Mouse (Mus musculus) inflammation-experienced regulatory T-cells (primary cell): Measurements from ENCODE around the gene Nckap5l. TPM values are rescaled to one million over a fixed set of nuclear protein-coding genes. Genes with fewer than 3 reads are reported as not detected.

Source experiments
- polyA plus RNA-seq, 2 experiments: library from polyadenylated mRNA; unstranded; fragments of 100-300 nt; shearing (Covaris generic); gene quantifications; one replicate each; pipeline ENCODE4 v1.2.1; 2017

The Nckap5l gene
- polyA plus RNA-seq, result 10 to 100 TPM in 1 of 2 experiments, 1 to 10 TPM in 1; 8.5 to 10.4 TPM

DNA sequence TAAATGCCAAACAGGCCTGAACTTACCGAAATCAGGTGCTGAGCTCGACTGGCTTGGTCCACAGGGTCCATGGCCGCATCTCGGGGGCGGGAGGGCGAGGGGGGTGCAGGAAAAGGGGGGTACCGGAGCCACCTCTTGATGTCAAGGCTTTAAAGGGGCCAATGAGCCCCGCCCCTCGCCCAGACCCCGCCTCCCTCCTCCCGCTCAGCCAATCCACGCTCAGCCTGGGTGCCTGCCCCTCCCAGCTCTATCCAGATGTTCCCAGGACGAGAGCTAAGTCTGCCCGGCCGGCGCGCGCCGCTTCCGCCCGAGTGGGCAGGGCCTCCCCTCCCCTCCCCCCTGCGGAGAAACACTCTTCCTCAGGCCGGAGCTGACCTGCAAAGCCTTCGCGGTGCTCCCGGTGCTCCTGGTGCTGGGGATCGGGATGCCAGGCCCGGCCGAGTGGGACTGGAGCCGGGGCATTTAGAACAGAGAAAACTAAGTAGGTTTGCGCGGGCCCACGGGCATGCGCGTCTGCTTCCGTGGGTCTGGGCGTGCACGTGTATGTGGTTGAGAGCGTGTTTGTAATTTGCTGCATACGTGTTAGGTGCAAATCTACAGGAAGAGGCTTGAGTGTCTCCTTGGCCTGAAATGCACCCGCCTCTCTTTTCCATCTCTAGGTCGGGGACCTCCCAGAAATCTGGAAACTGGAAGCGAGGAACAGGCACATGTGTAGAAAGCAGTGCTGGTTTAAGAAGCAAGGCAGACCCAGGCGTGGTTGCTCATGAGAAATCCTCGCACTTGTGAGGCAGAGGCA, at the start of gene Nckap5l:
TSS of gene Nckap5l (minus strand) at position 143 of the 796 bp plus-strand sequence.

DNA sequence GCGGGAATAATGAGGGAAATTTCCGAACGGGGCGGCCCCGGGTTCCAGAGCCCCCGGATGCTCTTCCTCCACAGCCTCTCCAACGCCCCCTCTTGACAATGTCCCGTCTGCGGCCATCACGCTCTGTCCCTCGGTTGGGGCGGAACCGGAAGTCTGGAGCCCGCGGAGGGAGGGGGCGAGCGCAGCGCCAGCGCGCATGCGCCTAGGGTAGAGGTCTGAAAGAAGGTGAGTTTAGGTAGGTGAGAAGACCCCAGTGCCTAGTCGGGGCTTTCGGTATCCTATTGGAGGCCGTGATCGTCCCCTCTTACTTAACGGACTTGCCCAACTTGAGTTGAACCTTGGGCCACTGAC, 17.0 kb upstream of the Nckap5l start, which contains the start of gene Bcdin3d:
TSS of gene Bcdin3d (minus strand) at position 155 of the 351 bp plus-strand sequence.

DNA sequence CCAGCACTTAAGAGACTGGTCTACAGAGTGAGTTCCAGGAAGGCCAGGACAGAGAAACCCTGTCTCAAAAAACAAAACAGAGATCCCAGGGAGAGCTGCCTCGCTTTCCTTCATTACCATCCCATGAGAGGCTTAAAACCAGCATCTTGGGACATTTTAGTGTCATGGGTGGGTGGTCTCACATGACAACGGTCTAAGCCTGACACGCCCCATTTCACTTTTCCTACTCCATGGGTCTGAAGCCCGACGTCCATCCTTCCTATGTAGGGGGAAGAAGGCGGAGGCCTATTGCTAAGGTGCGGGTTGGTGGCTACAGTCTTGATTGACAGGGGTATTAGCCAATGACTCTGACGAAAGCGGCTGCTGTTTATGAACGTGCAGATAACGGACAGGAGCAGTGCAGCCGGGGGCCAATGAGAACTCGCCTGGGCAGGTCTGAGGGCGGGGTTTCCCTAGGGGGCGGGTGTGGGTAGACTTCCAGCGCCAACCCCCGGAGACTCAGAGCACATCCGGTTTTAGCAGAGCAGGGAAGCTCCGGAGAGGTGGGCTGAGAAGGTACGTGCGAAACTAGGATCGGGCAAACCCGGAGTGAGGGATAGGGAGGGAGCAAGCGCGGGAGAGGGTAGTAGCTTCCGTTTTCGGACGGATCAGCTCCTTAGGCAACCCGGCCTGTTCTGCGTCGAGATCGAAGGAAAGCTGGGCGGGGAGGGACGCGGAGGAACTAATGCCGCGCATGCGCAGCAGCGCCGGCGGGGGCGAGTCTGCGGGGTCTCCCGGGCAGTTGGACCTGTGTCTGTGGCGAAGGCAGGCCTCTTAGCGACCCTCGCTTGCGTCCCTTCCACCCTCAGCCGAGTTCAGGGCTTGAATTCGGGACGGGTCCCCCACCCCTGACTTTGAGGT, 64.8 kb downstream of the Nckap5l start, which contains the start of gene Tmbim6:
TSS of gene Tmbim6 (plus strand) at position 397 of the 900 bp plus-strand sequence.

Other genes with a start within 250 kb of the Nckap5l start
- 1 to 10 TPM in 1 of 2 experiments, under 1 TPM in 1; 0.52 to 3.8 TPM for gene Kcnh3, start 232.9 kb downstream of the Nckap5l start, polyA plus RNA-seq
- 10 to 100 TPM; 90.8 to 91.0 TPM for gene Mcrs1, start 205.8 kb downstream of the Nckap5l start, polyA plus RNA-seq
- 10 to 100 TPM; 18.7 to 19.1 TPM for gene Prpf40b, start 162.7 kb downstream of the Nckap5l start, polyA plus RNA-seq
- gene Fam186b, start 161.9 kb downstream of the Nckap5l start, polyA plus RNA-seq, result under 1 TPM; 0.18 to 0.55 TPM
- 10 to 100 TPM; 50.8 to 74.1 TPM for gene Fmnl3, start 87.3 kb downstream of the Nckap5l start, polyA plus RNA-seq
- 100 to 1,000 TPM; 158 to 161 TPM for gene Tmbim6, start 64.9 kb downstream of the Nckap5l start, polyA plus RNA-seq
- 10 to 100 TPM; 22.9 to 25.2 TPM for gene Bcdin3d, start 17.0 kb upstream of the Nckap5l start, polyA plus RNA-seq
- under 1 TPM; 0.17 to 0.23 TPM for gene Faim2, start 70.4 kb upstream of the Nckap5l start, polyA plus RNA-seq
- gene Aqp2, start 121.3 kb upstream of the Nckap5l start, polyA plus RNA-seq, result under 1 TPM; 0.18 to 0.86 TPM
- 10 to 100 TPM in 1 of 2 experiments, under 1 TPM in 1; 0.16 to 11.5 TPM for gene Aqp5, start 133.0 kb upstream of the Nckap5l start, polyA plus RNA-seq
- under 1 TPM in 1 of 2 experiments, not detected in 1; 0.13 TPM for gene Aqp6, start 143.7 kb upstream of the Nckap5l start, polyA plus RNA-seq
- gene Racgap1, start 193.9 kb upstream of the Nckap5l start, polyA plus RNA-seq, result 10 to 100 TPM; 28.0 to 36.0 TPM
- 1 to 10 TPM; 1.1 to 3.2 TPM for gene Asic1, start 212.6 kb upstream of the Nckap5l start, polyA plus RNA-seq
- 10 to 100 TPM; 24.6 to 34.1 TPM for gene Smarcd1, start 244.4 kb upstream of the Nckap5l start, polyA plus RNA-seq
- not detected for gene Gm17349, start 247.7 kb upstream of the Nckap5l start, polyA plus RNA-seq